Mouse (Mus musculus) liver, embryonic 14.5 days (tissue): ENCODE data around the gene Cadm4. TPM values are rescaled to one million over a fixed set of nuclear protein-coding genes. Genes with fewer than 3 reads are reported as not detected.

Experiments used
- ATAC-seq: fragments of 200-750 bp; cut with Nextera tagmentation; 2 replicates; pipeline ENCODE4 v1.8.0; 2017; ENCODE audit warnings: moderate number of reproducible peaks, mild to moderate bottlenecking, moderate library complexity; ENCODE audit not compliant: insufficient read depth
- DNase-seq, 3 experiments: peaks; one replicate each; pipeline ENCODE4 v3.0.0-alpha.2; 2012 to 2013; ENCODE audit warnings: low read depth in 3 of 3, low spot score in 3 of 3
- H3K27ac ChIP-seq: fragments of 300-500 bp; sonication (generic); 2 replicates; pipeline ENCODE4 v1.5.1; 2014; ENCODE audit warnings: moderate library complexity, mild to moderate bottlenecking, control low read depth, inconsistent platforms
- H3K27me3 ChIP-seq: fragments of 300-500 bp; sonication (generic); 2 replicates; pipeline ENCODE4 v1.6.1; 2014; ENCODE audit warnings: mild to moderate bottlenecking, low read length, moderate library complexity; ENCODE audit not compliant: control insufficient read depth, insufficient read depth
- H3K36me3 ChIP-seq: fragments of 300-500 bp; sonication (generic); replicated peaks from 2 replicates; pipeline ENCODE4 v1.6.1; 2014; ENCODE audit warnings: low read depth; ENCODE audit not compliant: control insufficient read depth, insufficient read depth
- H3K4me1 ChIP-seq, 2 experiments: fragments of 200-500 bp in 1 of 2; fragments of 300-500 bp in 1 of 2; sonication (generic) in 1 of 2; replicated peaks; 2 replicates each; pipeline ENCODE4 v1.6.1; 2012 to 2014; ENCODE audit warnings: antibody characterized with exemption in 1 of 2, inconsistent platforms in 1 of 2, low read length in 1 of 2; ENCODE audit not compliant: control insufficient read depth in 2 of 2, insufficient read depth in 2 of 2
- H3K4me2 ChIP-seq: fragments of 300-500 bp; sonication (generic); 2 replicates; pipeline ENCODE4 v1.6.1; 2014; ENCODE audit warnings: low read depth, mild to moderate bottlenecking, control low read depth, moderate library complexity
- H3K4me3 ChIP-seq, 2 experiments: fragments of 200-500 bp in 1 of 2; fragments of 300-500 bp in 1 of 2; sonication (generic) in 1 of 2; 2 replicates each; pipeline ENCODE4 v1.5.1; 2012 to 2014; ENCODE audit warnings: low read depth in 2 of 2, low read length in 2 of 2, mild to moderate bottlenecking in 2 of 2, control low read depth in 1 of 2, inconsistent platforms in 1 of 2, moderate library complexity in 1 of 2; ENCODE audit not compliant: insufficient read depth in 1 of 2
- H3K9ac ChIP-seq: fragments of 300-500 bp; sonication (generic); replicated peaks from 2 replicates; pipeline ENCODE4 v1.6.1; 2014; ENCODE audit warnings: mild to moderate bottlenecking, control low read depth, moderate library complexity
- H3K9me3 ChIP-seq: fragments of 300-500 bp; sonication (generic); 2 replicates; pipeline ENCODE4 v1.6.1; 2016; ENCODE audit warnings: low read length, mixed read lengths; ENCODE audit not compliant: control insufficient read depth
- CTCF ChIP-seq: IDR thresholded peaks from 2 replicates; pipeline ENCODE4 v1.5.1; 2016; ENCODE audit warnings: antibody characterized with exemption, low read depth, control low read depth
- EP300 ChIP-seq: IDR thresholded peaks from 2 replicates; pipeline ENCODE4 v1.6.1; 2016; ENCODE audit warnings: antibody characterized with exemption, low read depth
- WGBS: fragments of 180-500 bp; shearing (Covaris S2); extraction: QIAGEN DNeasy Blood & Tissue Kit; methylation state at CpG from one replicate; pipeline ENCODE4 v1.1.7; 2014; ENCODE audit not compliant: insufficient replicate concordance; 5-methylcytosine and 5-hydroxymethylcytosine counted together
- polyA plus RNA-seq, 2 experiments: library from polyadenylated mRNA; depleted of rRNA in 1 of 2; stranded (reverse) in 1 of 2; unstranded in 1 of 2; fragments of >200 nt; fragmentation: Nextera tagmentation in 1 of 2; extraction: Ambion mirVana in 1 of 2; gene quantifications; 2 replicates each; pipeline versions ENCODE4 v1.2.1 to v1.2.3; 2012 to 2014

Cadm4 gene
- polyA plus RNA-seq, 2 experiments = 0.05 to 0.48 TPM

DNA sequence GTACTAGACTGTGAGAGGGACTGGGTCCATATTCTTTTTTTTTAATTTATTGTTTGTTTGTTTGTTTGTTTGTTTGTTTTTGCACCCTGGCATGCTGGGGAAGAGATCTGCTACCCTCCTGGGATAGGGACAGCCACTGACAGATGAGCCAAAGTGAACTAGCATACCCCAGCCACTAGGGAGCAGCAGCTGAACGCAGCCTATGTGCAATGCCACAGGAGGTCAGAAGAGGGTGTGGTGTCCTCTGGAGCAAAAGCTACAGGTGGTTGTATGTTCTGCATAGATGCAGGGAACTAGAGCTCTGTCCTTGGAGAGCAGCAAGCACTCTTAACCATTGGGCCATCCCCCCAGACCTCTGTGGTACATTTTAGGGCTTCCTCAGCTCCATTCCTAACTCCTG, 40.0 kb upstream of the Cadm4 start:
- Histone ChIP-seq H3K9ac (no peak overlapping the region), H3K27ac (no peak overlapping the region), H3K4me3 (no peak overlapping the region), H3K36me3 (no peaks in the 10 kb centered on the region), H3K27me3 (no peaks in the 10 kb centered on the region), H3K9me3 (no peaks in the 10 kb centered on the region), H3K4me1 (no peaks in the 10 kb centered on the region), H3K4me2 (no peak overlapping the region)
- peak; percentile 98 for TF ChIP-seq CTCF
- no peak for TF ChIP-seq EP300
- ATAC-seq = peak; percentile 60; the same call in 1 of the 2 replicates
- 0% methylated on average over 1 of the region's 1 CpGs for WGBS
- DNase-seq = peak; percentile 45 to 59 (median 47)

DNA sequence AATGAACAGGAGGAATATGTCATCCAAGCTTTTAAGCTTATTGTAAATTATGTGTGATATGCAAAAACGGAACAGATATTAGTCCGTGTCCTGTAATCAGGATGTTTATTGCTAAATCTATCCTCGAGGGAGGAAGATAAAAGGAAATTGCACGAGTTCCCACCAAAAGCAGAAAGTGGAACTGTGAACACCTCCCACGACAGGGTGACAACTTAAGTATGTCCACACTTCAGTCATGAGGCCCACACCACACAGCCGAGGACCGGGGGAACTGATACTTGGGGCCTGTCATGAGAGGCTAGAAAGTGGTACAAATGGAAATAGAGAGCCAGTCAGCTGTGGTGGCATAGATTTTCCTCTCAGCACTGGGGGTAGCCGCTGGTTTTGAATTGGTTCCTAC, 39.5 kb upstream of the Cadm4 start:
- no peak overlapping the region for H3K4me3 ChIP-seq
- ATAC-seq = no peak
- TF ChIP-seq CTCF (no peak), EP300 (no peak)
- no peak for DNase-seq
- H3K27me3 ChIP-seq = no peaks in the 10 kb centered on the region
- no peaks in the 10 kb centered on the region for H3K9me3 ChIP-seq
- H3K27ac ChIP-seq = no peak overlapping the region
- H3K4me1 ChIP-seq = no peaks in the 10 kb centered on the region
- no peak overlapping the region for H3K9ac ChIP-seq
- 49% methylated on average over 8 of the region's 8 CpGs for WGBS
- H3K36me3 ChIP-seq = no peaks in the 10 kb centered on the region
- H3K4me2 ChIP-seq = no peak overlapping the region

DNA sequence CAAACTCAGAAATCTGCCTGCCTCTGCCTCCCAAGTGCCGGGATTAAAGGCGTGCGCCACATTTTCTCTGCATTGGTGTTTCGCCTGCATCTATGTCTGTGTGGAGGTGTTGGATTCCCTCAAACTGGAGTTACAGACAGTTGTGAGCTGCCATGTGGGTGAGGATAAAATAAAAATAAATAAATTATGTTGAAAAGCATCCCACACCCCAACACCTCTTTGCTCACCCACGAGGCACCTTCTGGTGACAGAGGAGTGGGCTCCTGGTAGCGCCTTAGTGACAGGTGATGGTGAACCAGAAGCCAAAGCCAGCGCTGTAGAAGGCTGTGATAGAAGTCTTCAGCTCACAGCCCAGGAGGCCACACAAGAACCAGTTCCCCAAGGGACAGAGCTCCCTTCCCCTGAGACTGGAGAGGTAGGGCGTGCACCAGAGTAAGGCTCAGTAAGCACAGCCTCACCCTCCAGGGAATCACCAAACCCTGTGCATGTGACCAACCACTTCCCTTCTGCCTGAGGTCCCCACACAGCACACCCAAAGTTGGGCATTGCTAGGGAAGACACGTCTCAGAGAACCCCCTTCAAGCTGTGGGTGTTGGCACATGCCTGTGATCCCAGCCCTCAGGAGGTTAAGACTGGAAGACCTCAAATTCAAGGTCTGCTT, 36.4 kb upstream of the Cadm4 start:
- H3K27me3 ChIP-seq = no peaks in the 10 kb centered on the region
- H3K36me3 ChIP-seq = no peaks in the 10 kb centered on the region
- H3K9me3 ChIP-seq = no peaks in the 10 kb centered on the region
- no peak overlapping the region for H3K4me2 ChIP-seq
- WGBS = 65% methylated on average over 9 of the region's 9 CpGs
- DNase-seq = no peak
- no peak overlapping the region for H3K27ac ChIP-seq
- TF ChIP-seq EP300 (no peak), CTCF (no peak)
- H3K4me1 ChIP-seq = peaks cover 0 to 2% of the 10 kb centered on the region in 2 experiments; a peak in 2 of 4 replicates
- no peak overlapping the region for H3K9ac ChIP-seq
- no peak for ATAC-seq
- no peak overlapping the region for H3K4me3 ChIP-seq

DNA sequence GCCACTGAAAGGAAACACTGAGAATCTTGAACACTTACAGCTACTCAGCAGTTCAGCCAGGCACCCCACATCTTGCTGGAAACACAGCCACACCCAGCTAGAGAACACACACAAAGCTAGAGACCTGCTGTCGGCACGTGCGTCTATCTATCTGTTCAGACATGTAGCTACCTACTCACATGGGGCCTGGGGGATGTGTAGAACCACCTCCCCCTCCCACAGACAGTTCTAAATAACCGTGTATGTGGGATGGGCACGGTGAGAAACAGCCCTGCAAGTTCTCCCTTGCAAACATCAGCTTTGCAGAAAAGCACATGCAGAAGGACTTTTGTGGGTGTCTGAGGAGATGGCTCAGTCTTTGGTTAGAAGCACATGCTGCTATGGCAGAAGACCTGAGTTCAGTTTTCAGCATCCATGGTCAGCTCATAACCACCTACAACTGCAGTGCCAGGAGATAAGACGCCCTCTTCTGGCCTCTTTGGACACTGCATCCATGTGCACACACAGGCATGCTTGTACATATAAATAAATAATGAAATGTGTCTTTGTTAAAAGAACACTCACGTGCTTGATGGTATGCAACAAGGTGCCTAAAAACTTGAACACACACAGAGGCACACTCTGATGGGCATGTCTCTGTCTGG, 35.0 kb upstream of the Cadm4 start:
- 52% methylated on average over 7 of the region's 7 CpGs for WGBS
- H3K27ac ChIP-seq = no peak overlapping the region
- no peak for ATAC-seq
- H3K9ac ChIP-seq = no peak overlapping the region
- H3K9me3 ChIP-seq = no peaks in the 10 kb centered on the region
- no peak overlapping the region for H3K4me2 ChIP-seq
- peaks cover 0 to 9% of the 10 kb centered on the region in 2 experiments; a peak in 3 of 4 replicates for H3K4me1 ChIP-seq
- no peaks in the 10 kb centered on the region for H3K27me3 ChIP-seq
- DNase-seq = no peak
- TF ChIP-seq CTCF (peak; percentile 48), EP300 (no peak)
- H3K4me3 ChIP-seq = no peak overlapping the region
- H3K36me3 ChIP-seq = no peaks in the 10 kb centered on the region

DNA sequence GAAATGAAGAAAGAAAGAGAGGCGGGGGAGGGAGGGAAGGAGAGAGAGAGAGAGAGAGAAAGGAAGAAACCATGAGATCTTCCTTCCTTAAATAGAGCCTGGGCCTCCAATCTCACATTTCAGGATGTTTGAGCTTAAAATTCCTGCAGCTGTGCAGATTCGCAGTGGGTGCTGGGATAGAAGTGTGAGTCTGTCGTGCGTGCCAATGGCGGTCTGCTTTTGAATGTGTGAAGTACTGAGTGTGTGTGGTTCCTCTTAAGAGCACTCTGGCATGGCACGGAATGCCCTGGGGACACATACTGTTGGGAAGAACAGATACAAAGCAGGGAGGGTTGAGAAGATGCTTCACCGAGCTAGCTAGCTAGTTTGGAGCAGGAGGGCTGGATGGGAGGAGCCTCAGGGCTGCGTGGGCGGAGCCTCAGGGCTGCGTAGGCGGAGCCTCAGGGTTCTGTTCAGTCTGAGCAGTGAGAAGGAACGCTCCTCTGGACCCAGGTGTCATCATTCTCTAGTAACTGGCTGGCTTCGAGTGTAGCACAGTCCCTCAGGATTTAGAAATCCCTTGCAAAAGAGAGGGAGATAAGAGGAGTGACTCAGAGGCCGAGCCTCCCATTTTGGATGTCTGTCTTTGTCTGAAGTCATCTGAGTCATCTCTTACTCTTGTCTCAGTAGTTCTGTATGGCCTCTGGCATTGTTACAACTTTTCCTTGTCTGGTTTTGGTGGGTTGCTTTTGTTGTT, 32.9 kb upstream of the Cadm4 start:
- DNase-seq (no peak), ATAC-seq (no peak)
- H3K9ac ChIP-seq = no peak overlapping the region
- no peak overlapping the region for H3K4me3 ChIP-seq
- H3K36me3 ChIP-seq = no peaks in the 10 kb centered on the region
- H3K4me1 ChIP-seq = peaks cover 0 to 9% of the 10 kb centered on the region in 2 experiments; a peak in 3 of 4 replicates
- no peaks in the 10 kb centered on the region for H3K9me3 ChIP-seq
- H3K4me2 ChIP-seq = no peak overlapping the region
- no peak overlapping the region for H3K27ac ChIP-seq
- 43% methylated on average over 14 of the region's 14 CpGs for WGBS
- no peak for TF ChIP-seq EP300
- TF ChIP-seq CTCF = no peak
- no peaks in the 10 kb centered on the region for H3K27me3 ChIP-seq
